Mouse (Mus musculus) hindbrain, postnatal 0 days (tissue): ENCODE measurements around the gene Med27. TPM values are rescaled to one million over a fixed set of nuclear protein-coding genes. Genes with fewer than 3 reads are reported as not detected.

ENCODE experiments used
- ATAC-seq: fragments of 200-750 bp; cut with Nextera tagmentation; 2 replicates; pipeline ENCODE4 v1.8.0; 2017; ENCODE audit warnings: mild to moderate bottlenecking, moderate TSS enrichment, moderate library complexity
- DNase-seq: peaks from one replicate; pipeline ENCODE4 v3.0.0-alpha.2; 2015; ENCODE audit warnings: low spot score
- H3K27ac ChIP-seq: fragments of 300-500 bp; sonication (generic); 2 replicates; pipeline ENCODE4 v1.5.1; 2014; ENCODE audit warnings: mild to moderate bottlenecking
- H3K27me3 ChIP-seq: fragments of 300-500 bp; sonication (generic); 2 replicates; pipeline ENCODE4 v1.6.1; 2014; ENCODE audit warnings: low read length, mixed read lengths; ENCODE audit not compliant: insufficient read depth
- H3K36me3 ChIP-seq: fragments of 300-500 bp; sonication (generic); 2 replicates; pipeline ENCODE4 v1.6.1; 2014; ENCODE audit warnings: low read length, mixed read lengths; ENCODE audit not compliant: insufficient read depth
- H3K4me1 ChIP-seq: fragments of 300-500 bp; sonication (generic); 2 replicates; pipeline ENCODE4 v1.6.1; 2014; ENCODE audit warnings: antibody characterized with exemption, low read length, mixed read lengths; ENCODE audit not compliant: insufficient read depth
- H3K4me2 ChIP-seq: fragments of 300-500 bp; sonication (generic); 2 replicates; pipeline ENCODE4 v1.6.1; 2014; ENCODE audit warnings: low read depth, mild to moderate bottlenecking, low read length, moderate library complexity, mixed read lengths
- H3K4me3 ChIP-seq: fragments of 300-500 bp; sonication (generic); 2 replicates; pipeline ENCODE4 v1.5.1; 2014; ENCODE audit warnings: low read length
- H3K9ac ChIP-seq: fragments of 300-500 bp; sonication (generic); replicated peaks from 2 replicates; pipeline ENCODE4 v1.6.1; 2014; ENCODE audit warnings: mild to moderate bottlenecking, low read length, moderate library complexity, mixed read lengths
- H3K9me3 ChIP-seq: fragments of 300-500 bp; sonication (generic); 2 replicates; pipeline ENCODE4 v1.6.1; 2016; ENCODE audit warnings: low read length, mixed read lengths
- CTCF ChIP-seq: IDR thresholded peaks from 2 replicates; pipeline ENCODE4 v1.5.1; 2016; ENCODE audit warnings: antibody characterized with exemption, control low read depth, low read depth
- WGBS: fragments of 180-500 bp; shearing (Covaris S2); extraction: QIAGEN DNeasy Blood & Tissue Kit; methylation state at CpG from one replicate; pipeline ENCODE4 v1.1.7; 2014; 5-methylcytosine and 5-hydroxymethylcytosine counted together
- polyA plus RNA-seq: library from polyadenylated mRNA; unstranded; fragments of >200 nt; fragmentation: Nextera tagmentation; extraction: Ambion mirVana; gene quantifications from 2 replicates; pipeline ENCODE4 v1.2.1, GENCODE M21; 2015
- total RNA-seq: library from RNA; depleted of rRNA; stranded (reverse); fragments of >200 nt; gene quantifications from 2 replicates; pipeline ENCODE4 v1.2.3, GENCODE M21; 2014

Gene Med27
- total and polyA plus RNA-seq, 2 experiments from 2014 or later: 58.8 to 70.3 TPM

- 23% methylated on average over 8 of the region's 8 CpGs for WGBS
- peaks cover 7% of the 10 kb centered on the region for H3K4me1 ChIP-seq
- no peak overlapping the region for H3K4me2 ChIP-seq
- H3K9ac ChIP-seq: no peak overlapping the region
- no peak overlapping the region for H3K27ac ChIP-seq
- H3K36me3 ChIP-seq: no peaks in the 10 kb centered on the region
- no peak for DNase-seq
- no peak overlapping the region for H3K4me3 ChIP-seq
- 0 out of 2 replicates have a peak, but pooled peaks have one; percentile 27 for ATAC-seq
- H3K27me3 ChIP-seq: no peaks in the 10 kb centered on the region
- TF ChIP-seq CTCF: no peak
- H3K9me3 ChIP-seq: no peaks in the 10 kb centered on the region
Measured at GRCm38 (mm10) chr2:29481856-29482255, 135.2 kb downstream of the Med27 start.

- H3K27ac ChIP-seq: no peak overlapping the region
- no peak for TF ChIP-seq CTCF
- no peaks in the 10 kb centered on the region for H3K36me3 ChIP-seq
- 54% methylated on average over 9 of the region's 9 CpGs for WGBS
- H3K4me1 ChIP-seq: peaks cover 7% of the 10 kb centered on the region
- H3K27me3 ChIP-seq: no peaks in the 10 kb centered on the region
- H3K9me3 ChIP-seq: no peaks in the 10 kb centered on the region
- H3K4me2 ChIP-seq: no peak overlapping the region
- H3K9ac ChIP-seq: no peak overlapping the region
- DNase-seq: no peak
- ATAC-seq: no peak
- H3K4me3 ChIP-seq: no peak overlapping the region
Measured at GRCm38 (mm10) chr2:29482979-29483718, 136.5 kb downstream of the Med27 start.

- Histone ChIP-seq H3K27ac (no peak overlapping the region), H3K27me3 (no peaks in the 10 kb centered on the region), H3K9ac (no peak overlapping the region), H3K4me1 (peaks cover 17% of the 10 kb centered on the region), H3K9me3 (no peaks in the 10 kb centered on the region), H3K4me3 (no peak overlapping the region), H3K4me2 (no peak overlapping the region), H3K36me3 (no peaks in the 10 kb centered on the region)
- WGBS: 64% methylated on average over 2 of the region's 2 CpGs
- DNase-seq (peak; percentile 56), ATAC-seq (no peak)
- TF ChIP-seq CTCF: no peak
Measured at GRCm38 (mm10) chr2:29485519-29485918, 138.9 kb downstream of the Med27 start.

DNA sequence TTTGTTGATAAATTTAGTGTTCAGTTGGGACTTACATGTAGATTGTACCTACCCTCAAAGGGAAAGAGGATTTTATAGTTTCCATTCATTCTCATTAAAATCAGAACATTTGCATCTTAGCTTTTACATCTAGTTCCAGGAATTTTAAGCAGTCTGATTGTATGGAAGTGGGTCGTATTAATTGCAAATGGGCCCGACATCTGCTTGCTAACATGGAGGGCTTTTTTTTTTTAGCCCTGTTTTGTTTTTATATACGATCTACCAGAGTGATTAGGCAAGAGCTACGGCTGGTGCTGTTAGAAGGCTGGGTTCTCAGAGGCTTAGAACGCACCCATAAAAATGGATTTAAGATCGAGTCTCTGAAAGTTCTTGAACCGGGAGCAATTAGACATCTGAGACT is 139.9 kb downstream of the Med27 start:
- Histone ChIP-seq H3K9ac (no peak overlapping the region), H3K27ac (no peak overlapping the region), H3K36me3 (no peaks in the 10 kb centered on the region), H3K4me1 (peaks cover 17% of the 10 kb centered on the region), H3K9me3 (no peaks in the 10 kb centered on the region), H3K4me2 (no peak overlapping the region), H3K4me3 (no peak overlapping the region), H3K27me3 (no peaks in the 10 kb centered on the region)
- ATAC-seq (no peak), DNase-seq (no peak)
- no peak for TF ChIP-seq CTCF
- 62% methylated on average over 7 of the region's 7 CpGs for WGBS

DNA sequence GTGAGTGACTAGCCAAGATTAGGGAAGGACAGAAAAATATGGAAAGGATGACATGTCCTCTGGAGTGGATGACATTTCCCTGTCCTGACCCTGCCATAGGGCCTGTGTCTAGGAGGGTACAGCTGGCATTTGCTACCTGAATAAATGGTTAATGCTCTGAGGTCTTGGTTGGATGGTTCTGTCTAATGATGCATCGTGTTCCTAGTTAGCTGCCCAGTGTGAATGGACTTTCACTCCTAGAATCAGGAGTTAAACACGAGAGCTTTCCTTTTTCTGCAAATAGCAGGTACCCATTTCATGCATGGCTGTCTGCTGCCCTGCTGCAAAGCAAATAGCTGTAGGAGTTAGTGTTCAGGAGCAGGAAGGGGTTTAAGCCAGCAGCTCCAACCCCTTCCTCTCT is 141.0 kb downstream of the Med27 start:
- H3K4me1 ChIP-seq: peaks cover 10% of the 10 kb centered on the region
- no peak for ATAC-seq

DNA sequence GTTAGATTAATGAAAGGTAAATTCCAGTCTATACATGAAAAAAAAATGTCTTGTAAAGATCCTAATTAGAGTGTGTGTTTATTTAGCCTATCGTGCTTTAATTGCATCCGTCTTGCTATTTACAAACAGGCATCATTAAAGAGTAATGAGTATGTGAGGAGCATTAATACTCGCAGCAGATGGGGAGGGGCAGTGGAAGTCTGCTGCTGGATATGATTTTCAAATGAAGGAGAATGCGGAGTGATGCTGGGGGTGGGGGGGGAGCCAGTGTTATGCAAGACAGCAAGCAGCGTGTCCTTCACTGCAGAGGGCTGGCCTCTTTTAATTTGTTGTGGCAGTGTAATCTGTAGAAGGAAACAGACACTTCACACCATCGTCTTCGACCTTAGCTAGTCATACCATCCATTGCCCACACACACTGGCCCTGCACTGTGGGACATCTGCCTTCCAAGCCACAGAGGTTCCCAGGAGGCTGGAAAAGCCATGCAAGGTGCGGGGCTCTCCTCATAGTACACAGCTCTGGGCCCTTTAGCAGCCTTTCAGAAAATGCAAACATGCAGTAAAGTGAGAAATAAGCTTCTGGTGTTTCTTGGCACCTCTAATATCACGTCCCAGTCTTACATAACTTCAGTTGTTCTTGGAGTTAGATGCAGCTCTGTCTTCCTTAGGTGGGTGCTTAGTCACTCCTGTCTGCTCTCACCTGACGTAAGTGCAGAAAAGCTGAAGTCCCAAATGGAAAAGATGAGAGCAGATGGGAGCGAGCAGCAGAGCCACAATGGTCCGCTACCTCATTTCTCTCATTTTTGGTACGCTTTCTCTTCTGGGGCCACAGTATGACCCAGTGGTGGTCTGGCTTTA is 142.0 kb downstream of the Med27 start:
- no peak for ATAC-seq
- no peaks in the 10 kb centered on the region for H3K36me3 ChIP-seq
- H3K27ac ChIP-seq: no peak overlapping the region
- no peak overlapping the region for H3K4me3 ChIP-seq
- H3K4me1 ChIP-seq: peaks cover 19% of the 10 kb centered on the region
- no peaks in the 10 kb centered on the region for H3K9me3 ChIP-seq
- TF ChIP-seq CTCF: no peak
- H3K9ac ChIP-seq: no peak overlapping the region; the same call in 1 of the 2 replicates
- no peak for DNase-seq
- H3K4me2 ChIP-seq: no peak overlapping the region
- WGBS: 63% methylated on average over 13 of the region's 13 CpGs
- H3K27me3 ChIP-seq: no peaks in the 10 kb centered on the region

More for the DNA sequence above, 141.0 kb downstream of the Med27 start:
- 41% methylated on average over 2 of the region's 2 CpGs for WGBS
- Histone ChIP-seq H3K4me2 (no peak overlapping the region), H3K27ac (no peak overlapping the region), H3K9me3 (no peaks in the 10 kb centered on the region), H3K36me3 (no peaks in the 10 kb centered on the region), H3K4me3 (no peak overlapping the region), H3K27me3 (no peaks in the 10 kb centered on the region), H3K9ac (no peak overlapping the region)
- TF ChIP-seq CTCF: no peak
- no peak for DNase-seq
